In genomic region chr2:76648666-76649141, GRCm38 (mm10) we compare ENCODE assay signal across 8 mouse cellular contexts. TPM values are rescaled to one million over a fixed set of nuclear protein-coding genes. Genes with fewer than 3 reads are reported as not detected.
DNase-seq lines count a peak whose midpoint lies in the region; ATAC-seq and TF ChIP-seq lines count a peak whose summit lies in the region.

No protein-coding gene starts in this region.

- H3K27ac ChIP-seq in spleen, adult 2 months (ENCODE audit: insufficient read depth, low read length), result no peak overlapping the region
- H3K27ac ChIP-seq in lung, postnatal 0 days (ENCODE audit: low read length), result peak overlapping the region; percentile 79
- H3K27ac ChIP-seq in stomach, postnatal 0 days (replicated peaks), result peak overlapping the region; percentile 88

- ATAC-seq in lung, postnatal 0 days, result no peak
- ATAC-seq in stomach, postnatal 0 days (ENCODE audit: low FRiP score, low TSS enrichment), result peak; percentile 22; the same call in 1 of the 2 replicates

- no peak for TF ChIP-seq EP300 in lung, postnatal 0 days (IDR thresholded peaks at IDR 0.05)
- no peak for TF ChIP-seq EP300 in stomach, postnatal 0 days (optimal IDR thresholded peaks at IDR 0.05)

- H3K4me2 ChIP-seq in lung, postnatal 0 days (replicated peaks; ENCODE audit: low read depth, low read length), result peak overlapping the region; percentile 84
- peak overlapping the region; percentile 97 for H3K4me2 ChIP-seq in stomach, postnatal 0 days (replicated peaks; ENCODE audit: low read depth)

- H3K27me3 ChIP-seq in spleen, adult 2 months (ENCODE audit: control insufficient read depth, insufficient read depth, low read length), result no peaks in the 10 kb centered on the region
- H3K27me3 ChIP-seq in lung, postnatal 0 days (replicated peaks; ENCODE audit: insufficient read depth, low read length), result no peaks in the 10 kb centered on the region
- H3K27me3 ChIP-seq in stomach, postnatal 0 days (ENCODE audit: control insufficient read depth, insufficient read depth, low read length), result no peaks in the 10 kb centered on the region

- 44% methylated on average over 13 of the region's 13 CpGs for WGBS in spleen, adult 2 months
- 23% methylated on average over 13 of the region's 13 CpGs for WGBS in lung, postnatal 0 days
- 18% methylated on average over 13 of the region's 13 CpGs for WGBS in stomach, postnatal 0 days

- H3K36me3 ChIP-seq in spleen, adult 2 months (ENCODE audit: control insufficient read depth, insufficient read depth, low read length), result no peaks in the 10 kb centered on the region
- no peaks in the 10 kb centered on the region for H3K36me3 ChIP-seq in lung, postnatal 0 days (ENCODE audit: insufficient read depth, low read length)
- no peaks in the 10 kb centered on the region for H3K36me3 ChIP-seq in stomach, postnatal 0 days (ENCODE audit: control insufficient read depth, insufficient read depth, low read length)

- no peaks in the 10 kb centered on the region for H3K9me3 ChIP-seq in lung, postnatal 0 days (ENCODE audit: low read length)
- no peaks in the 10 kb centered on the region for H3K9me3 ChIP-seq in stomach, postnatal 0 days (ENCODE audit: control insufficient read depth, low read length)

- TF ChIP-seq POLR2A in spleen, adult 2 months (IDR thresholded peaks at IDR 0.05; ENCODE audit: low read depth, low read length), result no peak

- peak overlapping the region; percentile 70; the same call in 1 of the 2 replicates for H3K4me3 ChIP-seq in spleen, adult 2 months (ENCODE audit: extremely low read depth, insufficient read depth, insufficient read length)
- H3K4me3 ChIP-seq in lung, postnatal 0 days (ENCODE audit: low read depth, low read length), result peak overlapping the region; percentile 68
- peak overlapping the region; percentile 76 for H3K4me3 ChIP-seq in stomach, postnatal 0 days (ENCODE audit: low read depth, low read length)

- peak overlapping the region; percentile 37; the same call in 1 of the 2 replicates for H3K9ac ChIP-seq in lung, postnatal 0 days (replicated peaks; ENCODE audit: low read depth)
- H3K9ac ChIP-seq in stomach, postnatal 0 days (ENCODE audit: low read length), result peak overlapping the region; percentile 64

- DNase-seq in cerebellum, adult 11 months, result peak; percentile 22
- no peak for DNase-seq in cerebellum, postnatal 36 days
- no peak for DNase-seq in spleen, adult 2 months (ENCODE audit: low read depth in 1 of 2, low spot score in 2 of 2)
- DNase-seq in spleen, adult 18-20 months, result no peak
- peak; percentile 8 for DNase-seq in heart, postnatal 4 days
- DNase-seq in lung, postnatal 0 days (ENCODE audit: low spot score), result peak; percentile 70
- peak; percentile 45 for DNase-seq in stomach, postnatal 0 days (ENCODE audit: low spot score)
- no peak for DNase-seq in adrenal gland, postnatal 10 days

- no peaks in the 10 kb centered on the region; the same call in none of the 2 replicates for H3K4me1 ChIP-seq in spleen, adult 2 months (ENCODE audit: control insufficient read depth, insufficient read depth, insufficient read length)
- peaks cover 8% of the 10 kb centered on the region; the same call in 1 of the 2 replicates for H3K4me1 ChIP-seq in lung, postnatal 0 days (ENCODE audit: insufficient read depth, low read depth, low read length)
- no peaks in the 10 kb centered on the region for H3K4me1 ChIP-seq in stomach, postnatal 0 days (replicated peaks; ENCODE audit: control insufficient read depth, insufficient read depth)

- no peak for TF ChIP-seq CTCF in spleen, adult 2 months (IDR thresholded peaks at IDR 0.05; ENCODE audit: extremely low read depth, insufficient read depth, insufficient read length, insufficient replicate concordance)
- no peak for TF ChIP-seq CTCF in lung, postnatal 0 days (IDR thresholded peaks at IDR 0.05)
- no peak for TF ChIP-seq CTCF in stomach, postnatal 0 days (IDR thresholded peaks at IDR 0.05; ENCODE audit: low read depth)

RNA-seq across cellular contexts. Expression of gene Pjvk, which starts 0.4 kb away (rescaled TPM):
- polyA plus RNA-seq in spleen, adult 2 months (2012; rRNA removed), result 0.06 TPM in 1 of 2 replicates, not detected in the other
- not detected for total RNA-seq in heart, postnatal 4 days (2021)
- 0.26 and 0.29 TPM in 2 replicates for polyA plus RNA-seq in lung, postnatal 0 days (2015; fragmentation: Nextera tagmentation; extraction: Ambion mirVana)
- 0.07 and 0.21 TPM in 2 replicates for polyA plus RNA-seq in stomach, postnatal 0 days (2015; fragmentation: Nextera tagmentation; extraction: Ambion mirVana)
- 1 to 10 TPM in 1 of 2 experiments, under 1 TPM in 1; 0.51 to 1.2 TPM for total RNA-seq in adrenal gland, postnatal 10 days (2021)

RNA-seq across cellular contexts. Expression of gene Prkra, which starts 0.9 kb away (rescaled TPM):
- 4.6 and 5.5 TPM in 2 replicates for polyA plus RNA-seq in spleen, adult 2 months (2012; rRNA removed)
- total RNA-seq in heart, postnatal 4 days (2021), result 10 to 100 TPM; 20.7 to 22.6 TPM
- 34.1 and 35.7 TPM in 2 replicates for polyA plus RNA-seq in lung, postnatal 0 days (2015; fragmentation: Nextera tagmentation; extraction: Ambion mirVana)
- polyA plus RNA-seq in stomach, postnatal 0 days (2015; fragmentation: Nextera tagmentation; extraction: Ambion mirVana), result 26.7 and 29.7 TPM in 2 replicates
- total RNA-seq in adrenal gland, postnatal 10 days (2021), result 10 to 100 TPM; 26.3 to 30.8 TPM

RNA-seq across cellular contexts. Expression of gene Fkbp7, which starts 24.2 kb away (rescaled TPM):
- 0.97 and 1.0 TPM in 2 replicates for polyA plus RNA-seq in spleen, adult 2 months (2012; rRNA removed)
- total RNA-seq in heart, postnatal 4 days (2021), result 10 to 100 TPM; 23.8 to 30.0 TPM
- 68.3 and 71.9 TPM in 2 replicates for polyA plus RNA-seq in lung, postnatal 0 days (2015; fragmentation: Nextera tagmentation; extraction: Ambion mirVana)
- 56.8 and 67.1 TPM in 2 replicates for polyA plus RNA-seq in stomach, postnatal 0 days (2015; fragmentation: Nextera tagmentation; extraction: Ambion mirVana)
- total RNA-seq in adrenal gland, postnatal 10 days (2021), result 10 to 100 TPM; 32.8 to 33.5 TPM

RNA-seq across cellular contexts. Expression of gene Plekha3, which starts 26.4 kb away (rescaled TPM):
- polyA plus RNA-seq in spleen, adult 2 months (2012; rRNA removed), result 10.5 and 10.7 TPM in 2 replicates
- 10 to 100 TPM; 21.5 to 22.5 TPM for total RNA-seq in heart, postnatal 4 days (2021)
- 13.6 and 14.6 TPM in 2 replicates for polyA plus RNA-seq in lung, postnatal 0 days (2015; fragmentation: Nextera tagmentation; extraction: Ambion mirVana)
- 7.5 and 7.7 TPM in 2 replicates for polyA plus RNA-seq in stomach, postnatal 0 days (2015; fragmentation: Nextera tagmentation; extraction: Ambion mirVana)
- total RNA-seq in adrenal gland, postnatal 10 days (2021), result 10 to 100 TPM; 28.5 to 31.9 TPM

Comparison
In these comparisons a context has a peak if more than half of its experiments do, and no peak if none do; other contexts are left out.
1. DNase-seq: peak in cerebellum, adult 11 months (single experiment), heart, postnatal 4 days (single experiment), lung, postnatal 0 days (single experiment) and stomach, postnatal 0 days (single experiment); none in cerebellum, postnatal 36 days (0 of 2), spleen, adult 2 months (0 of 2), spleen, adult 18-20 months (0 of 2) and adrenal gland, postnatal 10 days (single experiment).
2. RNA of gene Fkbp7, which starts 24.2 kb away (polyA plus RNA-seq): 68.3 to 71.9 TPM in lung, postnatal 0 days and 56.8 to 67.1 TPM in stomach, postnatal 0 days; 0.97 to 1.0 TPM in spleen, adult 2 months; every median in the first group is over 10 times any median in the second.
3. Peak in every context shown above with its lines, with median percentiles within 50 percentile points of each other: H3K4me3 ChIP-seq.